Mouse (Mus musculus) hindbrain, embryonic 13.5 days (tissue): Measurements from ENCODE around the gene Fam214a. TPM values are rescaled to one million over a fixed set of nuclear protein-coding genes. Genes with fewer than 3 reads are reported as not detected.

ENCODE experiments used
- ATAC-seq: fragments of 200-750 bp; cut with Nextera tagmentation; 2 replicates; pipeline ENCODE4 v1.8.0; 2017; ENCODE audit warnings: moderate TSS enrichment; ENCODE audit not compliant: low FRiP score
- H3K27ac ChIP-seq: fragments of 300-500 bp; sonication (generic); 2 replicates; pipeline ENCODE4 v1.5.1; 2015; ENCODE audit warnings: inconsistent platforms, mild to moderate bottlenecking, moderate library complexity
- H3K27me3 ChIP-seq: fragments of 300-500 bp; sonication (generic); 2 replicates; pipeline ENCODE4 v1.6.1; 2015; ENCODE audit warnings: mild to moderate bottlenecking, inconsistent platforms
- H3K36me3 ChIP-seq: fragments of 300-500 bp; sonication (generic); 2 replicates; pipeline ENCODE4 v1.6.1; 2015; ENCODE audit warnings: mild to moderate bottlenecking, inconsistent platforms
- H3K4me1 ChIP-seq: fragments of 300-500 bp; sonication (generic); replicated peaks from 2 replicates; pipeline ENCODE4 v1.6.1; 2015; ENCODE audit warnings: inconsistent platforms
- H3K4me2 ChIP-seq: fragments of 300-500 bp; sonication (generic); 2 replicates; pipeline ENCODE4 v1.6.1; 2015; ENCODE audit warnings: inconsistent platforms, mild to moderate bottlenecking, moderate library complexity
- H3K4me3 ChIP-seq: fragments of 300-500 bp; sonication (generic); 2 replicates; pipeline ENCODE4 v1.5.1; 2015; ENCODE audit warnings: mild to moderate bottlenecking, inconsistent platforms
- H3K9ac ChIP-seq: fragments of 300-500 bp; sonication (generic); 2 replicates; pipeline ENCODE4 v1.6.1; 2015; ENCODE audit warnings: mild to moderate bottlenecking, inconsistent platforms
- H3K9me3 ChIP-seq: fragments of 300-500 bp; sonication (generic); 2 replicates; pipeline ENCODE4 v1.6.1; 2016; ENCODE audit warnings: inconsistent platforms
- WGBS: fragments of 180-500 bp; shearing (Covaris S2); methylation state at CpG from one replicate; pipeline ENCODE4 v1.1.7; 2015; 5-methylcytosine and 5-hydroxymethylcytosine counted together
- polyA plus RNA-seq: library from polyadenylated mRNA; unstranded; fragments of >200 nt; fragmentation: Nextera tagmentation; extraction: Ambion mirVana; gene quantifications from 2 replicates; pipeline ENCODE4 v1.2.1, GENCODE M21; 2015

Gene Fam214a
- polyA plus RNA-seq, 1 experiment from 2014 or later = 30.2 TPM

DNA sequence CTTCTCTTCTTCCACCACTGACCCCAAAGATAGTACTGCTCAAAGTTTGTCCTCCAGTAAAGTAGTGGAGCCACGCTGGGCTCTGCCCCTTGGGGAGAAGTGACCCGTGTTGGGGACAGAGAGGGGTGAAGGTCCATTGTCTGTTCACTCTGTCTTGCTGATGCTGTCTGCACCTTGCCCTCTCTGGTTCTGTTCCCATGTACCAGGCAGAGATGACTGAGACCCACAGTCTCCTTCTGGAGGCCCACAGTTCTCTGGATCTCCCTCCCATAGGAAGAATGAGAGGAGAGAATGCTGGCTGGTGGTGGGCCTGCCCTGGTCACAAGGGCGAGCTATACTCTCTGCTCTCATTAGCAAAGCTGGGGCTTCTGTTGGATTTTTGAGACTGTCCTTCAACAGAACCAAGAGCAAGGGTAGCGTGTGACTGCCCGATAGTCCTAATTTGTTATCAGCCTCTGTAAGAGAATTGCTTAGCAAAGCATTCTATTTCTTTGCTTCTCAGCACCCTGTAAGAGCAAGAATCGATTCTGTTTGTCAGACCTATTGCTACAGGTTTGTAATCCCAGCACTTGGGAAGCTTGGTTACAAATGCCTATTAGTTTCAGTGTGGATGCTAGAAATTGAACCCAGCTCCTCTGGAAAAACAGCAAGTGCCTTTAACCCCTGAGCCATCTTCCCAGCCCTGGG lies 29.2 kb upstream of the Fam214a start:
- WGBS = 85% methylated on average over 6 of the region's 6 CpGs
- ATAC-seq = no peak
- peaks cover 20% of the 10 kb centered on the region for H3K4me1 ChIP-seq
- no peak overlapping the region for H3K27ac ChIP-seq
- no peaks in the 10 kb centered on the region for H3K27me3 ChIP-seq
- H3K4me2 ChIP-seq = no peak overlapping the region
- H3K9me3 ChIP-seq = no peaks in the 10 kb centered on the region
- no peak overlapping the region for H3K9ac ChIP-seq
- H3K4me3 ChIP-seq = no peak overlapping the region
- H3K36me3 ChIP-seq = no peaks in the 10 kb centered on the region

GRCm38 (mm10) chr9:74925220-74925769 lies 27.4 kb upstream of the Fam214a start:
- no peak overlapping the region for H3K9ac ChIP-seq
- H3K27me3 ChIP-seq = no peaks in the 10 kb centered on the region
- H3K27ac ChIP-seq = peak overlapping the region; percentile 77
- peak; percentile 53 for ATAC-seq
- WGBS = 25% methylated on average over 10 of the region's 10 CpGs
- H3K4me2 ChIP-seq = no peak overlapping the region
- no peaks in the 10 kb centered on the region for H3K9me3 ChIP-seq
- H3K4me1 ChIP-seq = peaks cover 20% of the 10 kb centered on the region
- H3K4me3 ChIP-seq = no peak overlapping the region
- no peaks in the 10 kb centered on the region for H3K36me3 ChIP-seq

GRCm38 (mm10) chr9:74929981-74930423 lies 22.7 kb upstream of the Fam214a start:
- no peak overlapping the region for H3K4me2 ChIP-seq
- peaks cover 9% of the 10 kb centered on the region for H3K4me1 ChIP-seq
- no peak overlapping the region for H3K9ac ChIP-seq
- no peak for ATAC-seq
- no peaks in the 10 kb centered on the region for H3K9me3 ChIP-seq
- 94% methylated on average over 4 of the region's 4 CpGs for WGBS
- no peaks in the 10 kb centered on the region for H3K36me3 ChIP-seq
- no peak overlapping the region for H3K4me3 ChIP-seq
- no peaks in the 10 kb centered on the region for H3K27me3 ChIP-seq
- H3K27ac ChIP-seq = no peak overlapping the region

GRCm38 (mm10) chr9:74930653-74931052 lies 22.0 kb upstream of the Fam214a start:
- Histone ChIP-seq H3K9me3 (no peaks in the 10 kb centered on the region), H3K27me3 (no peaks in the 10 kb centered on the region), H3K9ac (no peak overlapping the region), H3K4me2 (no peak overlapping the region), H3K27ac (no peak overlapping the region), H3K4me3 (no peak overlapping the region), H3K4me1 (peaks cover 2% of the 10 kb centered on the region), H3K36me3 (no peaks in the 10 kb centered on the region)
- WGBS = 91% methylated on average over 5 of the region's 5 CpGs
- no peak for ATAC-seq

- Histone ChIP-seq H3K4me2 (no peak overlapping the region), H3K27ac (no peak overlapping the region), H3K9me3 (no peaks in the 10 kb centered on the region), H3K27me3 (no peaks in the 10 kb centered on the region), H3K36me3 (no peaks in the 10 kb centered on the region), H3K4me1 (no peaks in the 10 kb centered on the region), H3K9ac (no peak overlapping the region), H3K4me3 (no peak overlapping the region)
- WGBS = 89% methylated on average over 3 of the region's 3 CpGs
- no peak for ATAC-seq
These were observed 17.4 kb upstream of the Fam214a start for GRCm38 (mm10) chr9:74935289-74935688.

GRCm38 (mm10) chr9:74937761-74938160 lies 14.9 kb upstream of the Fam214a start:
- H3K4me1 ChIP-seq = no peaks in the 10 kb centered on the region
- 94% methylated on average over 3 of the region's 3 CpGs for WGBS
- H3K9me3 ChIP-seq = no peaks in the 10 kb centered on the region
- H3K9ac ChIP-seq = no peak overlapping the region
- no peak for ATAC-seq
- H3K4me3 ChIP-seq = no peak overlapping the region
- no peak overlapping the region for H3K4me2 ChIP-seq
- H3K27ac ChIP-seq = no peak overlapping the region
- H3K36me3 ChIP-seq = no peaks in the 10 kb centered on the region
- H3K27me3 ChIP-seq = no peaks in the 10 kb centered on the region

GRCm38 (mm10) chr9:74938670-74939534 lies 13.8 kb upstream of the Fam214a start:
- Histone ChIP-seq H3K9ac (no peak overlapping the region), H3K36me3 (no peaks in the 10 kb centered on the region), H3K4me1 (no peaks in the 10 kb centered on the region), H3K27me3 (no peaks in the 10 kb centered on the region), H3K4me3 (no peak overlapping the region), H3K9me3 (no peaks in the 10 kb centered on the region), H3K27ac (no peak overlapping the region), H3K4me2 (no peak overlapping the region)
- ATAC-seq = no peak
- 88% methylated on average over 12 of the region's 12 CpGs for WGBS

DNA sequence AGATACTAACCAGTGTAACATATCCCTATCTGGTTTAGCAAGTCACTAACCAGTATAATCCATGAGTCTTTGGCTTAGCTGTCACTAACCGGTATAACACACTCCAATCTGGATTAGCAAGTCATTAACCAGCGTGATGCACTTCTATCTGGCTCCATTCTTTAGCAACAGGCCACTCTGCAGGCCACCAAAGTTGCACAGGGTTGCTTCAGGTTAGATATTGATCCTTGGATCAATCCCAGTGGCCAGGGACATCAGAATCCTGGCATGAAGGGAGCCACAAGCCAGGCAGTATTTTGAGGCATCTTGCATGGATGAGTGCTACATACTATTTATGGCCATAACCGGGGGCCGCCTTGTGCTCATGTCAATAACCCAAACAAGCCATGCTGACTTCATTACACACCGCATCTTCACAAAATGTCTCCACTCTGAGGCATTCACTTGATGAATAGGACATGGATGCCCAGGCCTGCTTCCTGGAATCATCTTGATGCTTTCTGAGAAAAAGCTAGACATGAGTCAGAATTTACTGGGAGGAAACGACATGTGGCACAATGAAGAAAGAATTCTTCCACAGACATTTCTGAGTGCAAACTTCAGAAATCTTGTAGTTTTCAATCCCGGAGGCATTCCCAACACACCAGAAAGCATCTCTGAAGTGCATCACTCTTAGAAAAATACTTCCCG lies 5.8 kb upstream of the Fam214a start:
- H3K9me3 ChIP-seq = no peaks in the 10 kb centered on the region
- no peak overlapping the region for H3K27ac ChIP-seq
- no peaks in the 10 kb centered on the region for H3K36me3 ChIP-seq
- no peaks in the 10 kb centered on the region for H3K4me1 ChIP-seq
- no peak overlapping the region for H3K9ac ChIP-seq
- no peaks in the 10 kb centered on the region for H3K27me3 ChIP-seq
- no peak overlapping the region for H3K4me3 ChIP-seq
- ATAC-seq = no peak
- 93% methylated on average over 8 of the region's 8 CpGs for WGBS
- no peak overlapping the region for H3K4me2 ChIP-seq

DNA sequence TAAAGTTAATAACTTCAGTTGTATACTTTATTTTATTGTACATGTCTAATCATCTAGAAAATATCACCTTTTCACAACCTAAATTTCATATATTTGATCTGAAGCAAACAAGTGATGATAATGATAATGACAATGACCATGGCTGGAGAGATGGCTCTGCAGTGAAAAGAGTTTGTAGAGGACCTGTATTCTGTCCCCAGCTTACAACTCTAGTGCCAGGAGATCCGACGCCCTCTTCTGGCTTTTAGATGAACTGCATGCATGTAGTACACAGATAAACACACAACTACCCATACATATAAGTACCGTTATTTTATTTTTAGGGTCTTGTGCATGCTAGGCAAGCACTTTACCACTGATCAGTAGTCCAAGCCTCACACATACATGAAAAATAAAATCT lies 1.2 kb upstream of the Fam214a start:
- 34% methylated on average over 3 of the region's 3 CpGs for WGBS
- Histone ChIP-seq H3K36me3 (peaks cover 3% of the 10 kb centered on the region), H3K4me2 (no peak overlapping the region), H3K9ac (no peak overlapping the region), H3K9me3 (no peaks in the 10 kb centered on the region), H3K4me1 (peaks cover 21% of the 10 kb centered on the region), H3K4me3 (no peak overlapping the region), H3K27me3 (no peaks in the 10 kb centered on the region), H3K27ac (no peak overlapping the region)
- ATAC-seq = no peak

DNA sequence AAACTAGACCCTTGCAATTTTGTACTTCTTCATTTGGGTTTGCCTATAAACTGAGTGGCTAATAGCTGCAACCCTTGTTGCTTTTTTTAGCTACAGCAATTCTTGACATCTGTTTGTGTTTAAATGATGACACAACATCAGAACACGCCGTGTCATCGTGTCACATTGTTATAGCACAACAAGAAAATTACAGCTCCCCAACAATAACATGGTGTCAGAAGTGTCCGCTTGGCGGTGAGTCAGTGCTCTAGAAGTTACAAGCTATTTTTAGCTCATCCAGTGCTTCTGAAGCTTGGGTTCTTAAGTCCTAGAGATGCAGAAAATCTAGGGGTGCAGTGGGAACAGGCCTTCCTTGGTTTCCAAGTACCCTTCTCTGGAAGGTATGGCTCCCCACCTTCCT lies 578 bp upstream of the Fam214a start:
- WGBS = 61% methylated on average over 5 of the region's 5 CpGs
- ATAC-seq = no peak

GRCm38 (mm10) chr9:74953265-74953958 lies 728 bp downstream of the Fam214a start:
- Histone ChIP-seq H3K4me3 (peak overlapping the region; percentile 96), H3K9ac (peak overlapping the region; percentile 93), H3K36me3 (peaks cover 10% of the 10 kb centered on the region), H3K27me3 (no peaks in the 10 kb centered on the region), H3K4me1 (peaks cover 21% of the 10 kb centered on the region), H3K4me2 (peak overlapping the region; percentile 85), H3K27ac (peak overlapping the region; percentile 96), H3K9me3 (no peaks in the 10 kb centered on the region)
- ATAC-seq = no peak
- WGBS = 9% methylated on average over 24 of the region's 31 CpGs

More for the DNA sequence above, 578 bp upstream of the Fam214a start:
- Histone ChIP-seq H3K9ac (peak overlapping the region; percentile 93), H3K36me3 (peaks cover 3% of the 10 kb centered on the region), H3K9me3 (no peaks in the 10 kb centered on the region), H3K27ac (peak overlapping the region; percentile 96), H3K4me1 (peaks cover 21% of the 10 kb centered on the region), H3K4me2 (peak overlapping the region; percentile 85), H3K27me3 (no peaks in the 10 kb centered on the region), H3K4me3 (peak overlapping the region; percentile 96)

- Histone ChIP-seq H3K9me3 (no peaks in the 10 kb centered on the region), H3K9ac (peak overlapping the region; percentile 93), H3K27ac (peak overlapping the region; percentile 96; the same call in 1 of the 2 replicates), H3K4me3 (peak overlapping the region; percentile 96), H3K27me3 (no peaks in the 10 kb centered on the region), H3K36me3 (peaks cover 13% of the 10 kb centered on the region), H3K4me2 (peak overlapping the region; percentile 85), H3K4me1 (peaks cover 21% of the 10 kb centered on the region)
- no peak for ATAC-seq
- WGBS = 58% methylated on average over 2 of the region's 2 CpGs
These were observed 1.2 kb downstream of the Fam214a start for GRCm38 (mm10) chr9:74953959-74954279.
